Mouse (Mus musculus): Measurements from ENCODE around the gene Tnfsf14. TPM values are rescaled to one million over a fixed set of nuclear protein-coding genes. Genes with fewer than 3 reads are reported as not detected.

The Tnfsf14 gene
- total RNA-seq, 2 experiments from 2014 or later: not detected

DNA sequence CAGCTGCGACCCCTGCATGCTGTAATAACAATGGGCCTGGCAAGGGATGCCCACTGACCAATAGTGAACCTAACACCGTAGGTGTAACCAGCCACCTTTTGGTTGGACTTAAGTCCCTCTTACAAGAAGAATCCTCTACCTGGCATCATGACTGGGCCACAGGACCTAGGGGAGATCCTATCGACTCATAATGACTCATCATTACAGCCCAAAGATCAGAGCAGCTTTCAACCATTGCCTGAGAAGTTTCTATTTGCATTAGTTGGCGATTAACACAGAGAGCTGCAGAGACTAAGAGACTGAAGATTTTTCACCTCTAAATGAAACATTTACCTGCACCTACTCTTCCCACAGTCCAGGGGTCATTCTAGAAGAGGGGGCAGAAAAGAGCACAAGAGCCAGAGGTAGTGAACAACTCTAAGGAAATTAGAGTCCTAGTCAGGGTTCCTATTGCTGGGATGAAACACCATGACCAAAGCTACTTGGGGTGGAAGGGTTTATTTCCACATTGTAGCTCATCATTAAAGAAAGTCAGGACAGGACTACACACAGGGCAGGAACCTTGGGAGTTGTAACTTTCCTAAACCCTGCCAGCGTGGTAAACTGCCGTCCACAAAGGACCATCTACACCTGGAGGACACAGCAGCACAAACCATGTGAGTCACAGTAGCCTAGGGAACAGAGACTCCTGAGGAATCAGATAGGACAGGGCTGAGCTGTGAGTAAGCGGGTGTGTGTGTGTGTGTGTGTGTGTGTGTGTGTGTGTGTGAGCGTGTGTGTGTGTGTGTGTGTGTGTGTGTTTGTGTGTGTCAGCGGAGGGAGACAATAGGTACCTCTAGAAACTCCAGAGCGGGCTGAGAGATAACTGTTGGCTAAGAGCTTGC is 8.1 kb upstream of the Tnfsf14 start:
- no peak for DNase-seq (ENCODE audit: low spot score in 2 of 2)

DNA sequence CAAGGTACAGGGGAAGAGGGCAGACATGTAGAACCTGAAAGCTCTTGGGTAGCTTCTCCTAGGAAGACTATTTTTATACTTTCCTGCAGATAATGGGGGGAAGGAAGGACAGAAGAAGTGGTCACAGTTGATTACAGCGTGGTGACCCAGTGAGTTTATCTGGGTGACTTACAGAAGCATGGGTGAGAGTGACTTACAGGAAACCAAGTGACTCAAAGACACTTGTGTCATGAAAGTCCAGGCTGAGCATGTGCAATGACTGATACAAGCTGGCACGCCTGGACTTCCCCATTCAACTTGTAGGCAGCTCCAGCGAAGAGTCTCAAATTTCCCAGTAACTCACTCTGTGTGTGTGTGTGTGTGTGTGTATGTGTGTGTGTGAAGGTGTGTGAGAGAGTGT is 4.3 kb upstream of the Tnfsf14 start:
- no peak for DNase-seq (ENCODE audit: low spot score in 2 of 2)

DNA sequence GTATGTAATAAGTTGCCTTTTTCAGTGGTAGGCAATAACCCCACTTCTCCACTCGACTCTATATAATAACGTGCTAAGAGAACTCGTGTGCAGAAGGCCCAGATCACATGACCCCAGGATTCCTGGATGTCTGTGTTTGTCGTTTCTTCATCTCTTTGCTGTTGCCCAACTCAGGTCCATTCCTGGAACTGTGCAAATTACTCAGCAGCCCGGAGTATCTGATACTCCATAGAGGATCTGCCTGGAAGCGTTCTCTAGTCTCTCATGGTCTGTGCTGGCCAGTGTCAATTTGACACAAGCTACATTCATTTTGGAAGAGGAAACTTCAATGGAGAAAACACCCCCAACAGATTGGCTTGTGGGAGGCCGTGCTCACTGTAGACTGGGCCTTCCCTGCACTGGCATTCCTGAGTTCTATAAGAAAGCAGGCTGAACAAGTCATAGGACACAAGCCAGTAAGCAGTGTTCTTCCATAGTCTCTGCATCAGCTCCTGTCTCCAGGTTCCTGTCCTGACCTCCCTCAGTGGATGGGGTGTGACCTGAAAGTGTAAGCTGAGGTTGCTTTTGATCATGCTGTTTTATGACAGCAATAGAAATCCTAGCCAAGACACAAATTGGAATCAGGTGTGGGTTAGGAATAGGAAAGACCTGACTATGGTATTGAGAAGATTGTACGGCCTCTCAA is 1.5 kb upstream of the Tnfsf14 start:
- no peak for DNase-seq (ENCODE audit: low spot score in 2 of 2)

DNA sequence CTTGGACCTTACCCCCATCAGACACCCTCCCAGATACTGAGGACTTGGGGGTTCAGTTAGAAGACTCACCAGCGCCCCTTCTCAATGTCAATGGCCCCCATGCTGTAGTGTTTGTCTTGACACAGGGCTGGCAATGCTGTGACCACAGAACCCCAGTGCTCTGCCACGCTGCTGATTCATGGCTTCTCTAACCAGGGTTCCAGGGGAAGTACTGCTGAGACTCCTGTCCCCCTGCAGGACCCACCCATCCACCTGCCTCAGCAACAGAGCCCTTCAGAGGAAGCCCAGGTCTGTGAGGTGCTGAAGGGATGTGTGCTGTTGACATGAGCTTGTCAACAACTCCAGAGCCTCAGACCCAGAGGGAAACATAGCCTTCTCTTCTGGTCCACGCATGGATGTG is 794 bp upstream of the Tnfsf14 start:
- no peak for DNase-seq (ENCODE audit: low spot score in 2 of 2)

GRCm38 (mm10) chr17:57188510-57189192 is 5.3 kb downstream of the Tnfsf14 start:
- DNase-seq (ENCODE audit: low spot score in 2 of 2): no peak

DNA sequence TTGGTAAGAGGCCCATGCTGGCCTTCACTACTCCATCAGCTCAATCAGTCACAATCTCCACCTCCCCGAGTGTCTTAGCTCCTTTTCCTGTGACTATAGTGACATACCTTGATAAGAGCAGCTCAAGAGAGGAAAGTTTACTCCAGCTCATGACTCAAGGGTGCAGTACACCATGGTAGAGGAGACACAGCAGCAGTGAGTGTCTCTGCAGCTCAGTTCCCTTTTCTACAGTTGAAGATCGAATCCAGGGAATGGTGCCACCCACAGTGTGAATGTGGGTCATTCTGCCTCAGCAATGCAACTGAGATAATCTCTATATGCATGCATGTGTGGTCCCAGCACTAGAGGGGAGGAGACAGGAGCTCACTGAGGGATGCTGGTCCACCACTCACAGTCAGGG is 8.3 kb downstream of the Tnfsf14 start:
- no peak for DNase-seq (ENCODE audit: low spot score in 2 of 2)

DNA sequence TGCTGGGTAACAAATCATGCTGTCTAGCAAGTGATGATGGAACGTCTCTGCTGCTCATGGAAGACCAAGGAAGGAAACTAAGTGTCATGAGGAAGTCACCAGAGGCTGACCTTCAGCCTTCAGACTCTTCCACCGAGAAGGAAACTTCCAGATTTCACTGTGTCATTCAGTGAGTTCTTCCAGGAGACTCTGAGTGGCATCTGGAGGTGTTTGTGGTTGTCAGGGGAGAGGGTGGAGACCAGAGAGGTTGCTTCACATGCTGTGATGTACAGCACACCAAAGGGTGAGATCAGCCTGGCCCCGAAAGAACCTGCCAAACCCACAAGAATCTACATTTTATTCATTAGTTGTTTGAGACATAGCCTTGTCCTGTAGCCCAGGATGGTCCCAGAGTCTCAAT is 11.1 kb downstream of the Tnfsf14 start:
- no peak for DNase-seq (ENCODE audit: low spot score in 2 of 2)

GRCm38 (mm10) chr17:57180363-57180762 is 13.6 kb downstream of the Tnfsf14 start:
- no peak for DNase-seq (ENCODE audit: low spot score in 2 of 2)

DNA sequence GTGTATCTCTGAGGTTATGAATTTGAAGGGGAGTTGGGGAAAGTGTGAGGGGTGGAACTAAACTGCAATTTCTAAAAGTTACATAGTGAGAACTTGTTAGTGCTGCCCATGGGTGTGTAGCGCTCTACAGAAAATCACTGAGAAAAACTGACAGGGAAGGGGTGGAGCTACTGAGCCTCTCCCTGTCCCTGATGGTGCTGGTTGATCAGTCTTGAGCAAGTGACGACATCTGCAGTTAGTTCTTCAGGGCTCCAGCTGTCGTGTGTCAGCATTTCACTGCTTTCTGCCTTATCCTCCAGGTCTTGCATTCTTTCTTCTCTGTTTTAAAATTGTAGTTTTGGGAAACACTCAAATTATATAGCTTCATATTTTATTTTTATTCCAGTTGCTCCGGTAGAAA is 20.6 kb downstream of the Tnfsf14 start:
- no peak for DNase-seq (ENCODE audit: low spot score in 2 of 2)

DNA sequence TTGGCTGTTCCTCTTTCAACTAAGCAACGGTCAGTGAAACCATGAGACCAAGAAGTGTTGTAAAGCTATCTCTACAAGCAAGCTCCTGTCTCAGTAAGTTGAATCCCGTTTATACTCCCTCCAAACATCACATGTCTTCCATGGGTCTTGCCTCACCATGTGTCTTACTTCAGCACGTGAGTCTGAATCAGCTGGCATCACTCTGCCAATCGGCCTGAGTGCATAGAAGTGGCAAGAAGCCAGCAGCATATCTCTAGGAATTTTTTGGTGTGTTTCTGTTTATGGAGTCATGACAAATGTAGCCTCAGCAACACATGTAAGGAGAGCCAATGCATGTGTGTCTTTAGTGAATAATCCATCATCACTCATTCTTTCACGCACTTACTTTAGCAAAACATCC is 21.6 kb downstream of the Tnfsf14 start:
- DNase-seq (ENCODE audit: low spot score in 2 of 2): no peak

DNA sequence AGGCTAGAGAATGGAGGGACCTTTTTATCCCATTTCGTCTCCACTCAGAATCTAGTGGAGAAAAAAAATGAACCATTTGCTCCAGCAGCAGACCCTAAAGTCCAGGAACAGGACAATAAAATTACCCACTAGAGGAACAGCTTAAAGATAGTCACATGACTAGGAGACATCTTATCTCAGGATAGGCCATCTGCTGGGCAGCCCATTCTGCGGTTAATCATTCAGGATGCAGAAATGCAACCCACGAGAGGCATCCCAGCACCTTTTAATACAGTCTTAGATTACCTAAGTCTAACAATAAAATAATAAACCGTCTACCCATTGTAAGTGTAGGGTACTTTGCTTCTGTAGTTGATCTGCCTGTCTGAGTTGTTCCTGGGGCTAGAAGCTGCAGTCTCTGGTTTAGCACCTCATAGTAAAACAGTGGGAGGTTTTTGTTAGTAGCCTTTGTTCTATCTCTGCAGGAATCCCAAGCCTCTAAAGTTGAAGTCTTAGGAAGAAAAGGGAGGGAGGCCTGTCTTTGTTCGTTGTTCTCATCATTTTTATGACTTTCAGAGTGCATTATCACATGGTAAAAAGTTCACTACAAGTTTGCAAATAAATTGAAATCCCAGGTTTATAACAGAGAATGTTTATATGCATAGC is 23.2 kb downstream of the Tnfsf14 start:
- no peak for DNase-seq (ENCODE audit: low spot score in 2 of 2)

DNA sequence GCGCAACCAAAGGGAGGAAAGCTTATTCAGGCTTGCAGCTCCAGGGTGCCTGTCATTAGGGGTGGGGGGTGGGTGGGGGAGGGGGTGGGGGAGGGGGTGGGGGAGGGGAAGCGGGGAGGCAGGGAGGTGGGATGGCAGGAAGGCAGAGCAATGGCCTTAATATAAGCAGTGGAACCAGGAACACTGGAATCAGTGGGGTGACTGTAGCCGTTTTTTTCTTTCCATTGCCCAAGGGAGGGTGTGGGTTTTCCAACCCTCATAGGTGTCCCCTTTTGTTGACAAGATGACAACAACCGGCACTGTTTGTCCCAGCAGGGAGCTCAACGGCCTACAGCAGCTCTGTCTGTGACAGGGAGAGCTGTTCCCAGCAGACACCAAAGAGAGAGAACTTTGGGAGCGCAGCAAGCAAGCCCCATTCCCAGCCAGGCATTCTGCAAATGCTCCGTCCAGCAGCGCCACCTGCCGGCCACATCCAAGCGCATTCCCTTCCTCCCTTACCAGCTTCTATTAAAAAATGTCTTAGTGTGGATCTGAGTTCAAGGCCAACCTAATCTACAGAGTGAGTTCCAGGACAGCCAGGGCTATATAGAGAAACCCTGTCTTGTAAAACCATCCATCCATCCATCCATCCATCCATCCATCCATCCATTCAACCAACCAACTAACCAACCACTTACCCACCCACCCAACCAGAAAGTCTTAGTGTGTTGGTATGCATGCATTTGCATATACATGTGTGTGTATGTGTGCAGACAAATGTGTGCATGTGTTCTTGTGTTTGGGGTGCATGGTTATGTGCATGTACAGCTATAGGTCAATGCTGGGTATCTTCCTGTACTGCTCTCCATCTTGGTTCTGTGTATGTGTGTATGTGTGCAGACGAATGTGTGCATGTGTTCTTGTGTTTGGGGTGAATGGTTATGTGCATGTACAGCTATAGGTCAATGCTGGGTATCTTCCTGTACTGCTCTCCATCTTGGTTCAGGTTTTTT is 26.9 kb downstream of the Tnfsf14 start:
- peak; percentile 84 to 88 for DNase-seq (ENCODE audit: low spot score in 2 of 2)

DNA sequence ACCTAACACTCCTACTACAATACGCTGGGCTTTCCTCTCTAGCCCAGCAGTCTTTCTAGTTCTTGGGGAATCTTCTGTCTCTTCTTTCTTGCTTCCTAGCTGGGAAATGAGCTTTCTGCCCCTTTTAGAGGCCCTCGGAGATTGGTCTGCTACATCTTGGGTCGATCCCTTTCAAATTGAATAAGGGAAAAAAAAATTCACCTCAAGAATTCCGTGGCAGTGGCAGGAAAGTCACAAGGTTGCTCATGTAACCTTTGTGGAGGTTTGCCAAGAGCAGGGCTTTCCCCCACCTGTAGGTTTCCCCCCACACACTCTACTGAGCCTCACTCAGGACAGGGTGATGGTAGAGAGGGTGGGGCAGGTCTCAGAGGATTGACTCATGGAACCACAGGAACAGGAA is 40.2 kb downstream of the Tnfsf14 start:
- no peak for DNase-seq (ENCODE audit: low spot score in 2 of 2)

DNA sequence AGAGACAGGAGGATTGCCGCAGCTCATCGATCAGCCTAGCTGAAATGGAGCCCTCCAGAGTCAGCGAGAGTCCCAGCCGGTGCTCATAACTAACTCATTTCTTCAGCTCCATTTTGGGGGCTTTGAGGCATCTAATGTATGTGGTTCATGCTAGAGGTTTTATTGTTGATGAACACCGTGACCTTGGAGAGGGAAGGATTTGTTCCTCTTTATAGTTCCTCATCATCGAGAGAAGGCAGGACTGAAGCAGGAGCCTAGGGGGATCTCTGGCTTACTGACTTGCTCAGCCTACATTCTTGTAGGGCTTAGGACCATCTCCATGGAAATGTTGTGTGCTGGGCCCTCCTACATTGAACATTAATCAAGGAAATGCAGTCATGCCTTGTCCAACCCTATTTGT is 41.0 kb downstream of the Tnfsf14 start:
- no peak for DNase-seq (ENCODE audit: low spot score in 2 of 2)

DNA sequence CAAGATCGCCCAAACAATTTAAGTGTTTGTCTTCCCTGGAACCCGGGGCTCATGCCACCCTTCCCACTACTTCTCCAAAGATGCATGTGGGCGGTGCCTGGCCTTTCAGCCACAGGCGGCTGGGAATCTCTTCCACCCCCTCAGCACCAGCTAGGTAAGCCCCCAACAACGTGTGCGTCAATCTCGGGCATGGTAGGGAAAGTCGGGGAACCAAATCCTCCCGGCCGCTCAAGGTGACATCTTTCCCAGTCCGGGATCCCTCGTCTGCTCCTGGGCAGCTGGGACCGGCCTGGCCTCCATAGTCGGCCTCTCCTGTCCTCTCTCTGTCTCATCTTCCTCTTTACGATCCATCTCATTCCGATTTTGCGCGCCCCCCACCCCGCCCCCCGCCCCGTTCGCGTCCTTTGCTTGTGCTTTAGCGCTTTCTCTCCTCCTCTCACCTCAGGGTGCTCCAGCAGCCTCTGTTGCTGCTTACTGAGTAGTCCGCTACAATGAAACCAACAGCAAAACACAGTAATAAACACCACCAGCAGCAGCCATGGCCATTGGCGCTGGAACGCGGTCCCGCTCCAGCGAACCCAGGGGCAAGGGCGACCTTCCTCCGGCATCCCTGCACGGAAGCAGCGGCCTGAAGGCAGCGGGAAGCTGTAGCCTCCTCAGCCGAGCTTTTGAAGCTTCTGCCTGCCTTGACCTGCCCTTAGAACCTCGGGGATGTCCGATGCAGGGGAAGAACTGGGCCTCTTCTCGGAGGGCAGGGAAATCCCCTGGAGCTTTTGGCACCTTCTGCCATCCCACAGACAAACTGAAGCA is 44.8 kb downstream of the Tnfsf14 start, which contains the start of gene Cd70:
Gene Cd70, minus strand, starts transcription at position 784 of the 810 bp plus-strand sequence.
- no peak for DNase-seq (ENCODE audit: low spot score in 2 of 2)

DNA sequence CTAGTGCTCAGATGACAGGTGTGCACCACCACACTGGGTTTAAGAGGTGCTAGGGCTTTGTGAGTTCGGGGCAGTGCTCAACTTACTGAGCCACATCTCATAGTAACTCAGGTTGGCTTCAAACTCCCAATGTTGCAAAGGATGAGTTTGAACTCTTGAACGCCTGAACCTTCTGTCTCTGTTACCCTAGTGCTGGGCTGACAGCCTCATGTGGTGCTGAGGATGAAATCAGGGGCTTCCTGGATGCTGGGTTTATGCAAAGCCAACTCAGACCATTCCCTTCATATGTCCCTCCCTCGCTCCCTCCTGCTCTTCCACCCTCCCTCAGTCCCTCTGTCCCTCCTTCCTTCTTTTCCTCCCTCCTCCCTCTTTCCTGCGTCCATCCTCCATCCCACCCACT is 45.6 kb downstream of the Tnfsf14 start:
- DNase-seq (ENCODE audit: low spot score in 2 of 2): no peak

DNA sequence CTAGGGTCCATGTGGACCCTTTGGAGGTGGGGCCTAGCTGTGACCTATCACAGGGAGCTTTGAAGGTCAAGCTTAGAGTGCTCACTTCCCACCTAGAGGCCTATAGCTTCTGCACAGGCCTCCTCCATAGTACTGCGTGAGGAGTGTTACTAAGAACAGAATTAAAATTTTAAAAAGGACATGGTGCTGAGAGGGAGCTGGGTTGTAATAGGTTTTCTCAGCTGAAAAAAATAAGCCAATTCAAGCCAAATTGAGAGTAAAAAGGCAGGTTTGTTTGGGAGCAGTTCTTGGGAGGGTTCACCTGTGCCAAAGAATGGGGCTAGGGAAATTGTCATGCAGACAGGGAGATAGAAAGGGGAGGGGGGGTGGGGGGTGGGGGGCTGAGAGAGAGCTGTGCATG is 48.9 kb downstream of the Tnfsf14 start:
- DNase-seq (ENCODE audit: low spot score in 2 of 2): no peak

DNA sequence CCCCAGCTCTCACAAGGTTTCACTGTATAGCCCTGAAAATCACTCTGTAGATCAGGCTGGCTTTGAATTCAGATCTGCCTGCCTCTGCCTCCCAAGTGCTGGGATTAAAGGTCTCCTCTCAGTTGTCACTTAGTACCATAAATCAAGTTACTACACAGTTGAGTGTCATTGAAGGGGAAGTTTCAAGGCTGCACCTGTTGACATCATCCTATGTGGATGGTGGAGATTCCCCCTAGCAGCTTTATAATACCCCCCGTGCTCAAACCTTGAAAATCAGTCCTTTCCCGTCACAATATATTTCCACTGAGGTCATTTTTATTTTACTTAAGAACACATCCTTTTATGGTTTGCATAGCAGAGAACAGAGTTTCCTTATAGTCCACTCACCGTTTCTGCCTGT is 50.3 kb downstream of the Tnfsf14 start:
- DNase-seq (ENCODE audit: low spot score in 2 of 2): no peak

- DNase-seq (ENCODE audit: low spot score in 2 of 2): no peak
Observed at GRCm38 (mm10) chr17:57139708-57140107, 54.3 kb downstream of the Tnfsf14 start.

Data from gastrocnemius, postnatal 4 days (tissue).